Mouse (Mus musculus) gastrocnemius, adult 18-20 months (tissue): Measurements from ENCODE around the gene Bcl7c. TPM values are rescaled to one million over a fixed set of nuclear protein-coding genes. Genes with fewer than 3 reads are reported as not detected.
"Not testable (repeated sequence)": the region's sequence is repeated elsewhere in the genome, so short reads cannot be mapped to it uniquely, and the experiment has no call there.

ENCODE experiments used
- DNase-seq: peaks from one replicate; pipeline ENCODE4 v3.0.0; 2021; ENCODE audit warnings: low spot score
- total RNA-seq, 2 experiments: library from RNA; stranded (reverse); gene quantifications; 2 replicates each; pipeline ENCODE4 v1.2.3; 2021

The Bcl7c gene
- total RNA-seq, 2 experiments from 2014 or later = 26.2 to 37.9 TPM

DNA sequence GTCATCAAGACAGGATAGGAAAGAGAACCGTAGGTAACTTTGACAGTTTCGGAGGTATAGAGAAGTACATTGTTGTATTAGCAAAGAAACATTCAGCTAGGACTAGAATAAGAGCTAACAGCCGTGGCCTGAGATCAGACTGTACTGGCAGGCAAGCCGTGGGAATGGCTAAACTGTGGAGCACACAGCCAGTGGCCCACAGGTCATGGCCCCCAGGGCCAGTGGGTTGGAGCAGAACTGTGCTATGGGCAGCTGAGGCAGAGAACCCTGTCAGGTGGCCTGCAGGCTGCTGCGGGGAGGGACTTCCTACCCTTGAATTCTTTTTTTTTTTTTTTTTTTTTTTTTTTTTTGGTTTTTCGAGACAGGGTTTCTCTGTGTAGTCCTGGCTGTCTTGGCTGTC lies 59.5 kb downstream of the Bcl7c start:
- no peak for DNase-seq

- no peak for DNase-seq
Observed at GRCm38 (mm10) chr7:127648516-127649201, 60.1 kb downstream of the Bcl7c start.

DNA sequence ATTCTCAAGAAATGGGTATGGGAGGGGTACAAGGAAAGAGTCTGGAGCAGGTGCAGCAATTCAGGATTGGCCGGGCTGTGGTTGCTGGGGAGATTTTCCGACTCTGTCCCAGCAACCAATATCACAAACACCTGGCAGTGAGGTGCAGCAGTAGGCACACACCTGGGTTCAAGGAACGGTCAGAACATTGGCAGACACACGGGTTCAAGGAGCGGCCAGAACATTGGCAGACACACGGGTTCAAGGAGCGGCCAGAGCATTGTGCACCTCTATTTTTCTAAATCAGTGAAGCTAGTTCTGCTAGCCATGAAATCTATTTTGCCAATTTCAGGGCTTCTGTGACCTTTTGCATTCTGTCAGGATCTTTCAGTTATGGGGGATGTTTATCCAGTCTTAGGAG lies 61.2 kb downstream of the Bcl7c start:
- DNase-seq = not testable (repeated sequence)

DNA sequence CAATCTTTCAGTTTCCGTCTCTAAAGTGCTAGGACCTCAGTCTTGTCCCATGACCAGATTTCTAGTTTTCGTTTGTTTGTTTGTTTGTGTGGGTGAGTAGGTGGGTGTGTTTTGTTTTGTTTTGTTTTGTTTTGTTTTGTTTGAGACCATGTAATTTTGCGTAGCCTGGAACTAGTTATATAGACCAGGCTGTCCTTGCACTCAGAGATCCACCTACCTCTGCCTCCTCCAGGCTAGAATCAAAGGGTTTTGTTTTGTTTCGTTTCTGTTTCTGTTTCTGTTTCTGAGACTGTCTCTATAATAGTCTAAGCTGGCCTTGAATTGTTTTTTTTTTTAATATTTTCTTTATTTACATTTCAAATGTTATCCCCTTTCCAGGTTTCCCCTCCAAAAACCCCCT lies 62.4 kb downstream of the Bcl7c start:
- DNase-seq = no peak

- no peak for DNase-seq
Observed at GRCm38 (mm10) chr7:127642254-127642653, 66.5 kb downstream of the Bcl7c start.

DNA sequence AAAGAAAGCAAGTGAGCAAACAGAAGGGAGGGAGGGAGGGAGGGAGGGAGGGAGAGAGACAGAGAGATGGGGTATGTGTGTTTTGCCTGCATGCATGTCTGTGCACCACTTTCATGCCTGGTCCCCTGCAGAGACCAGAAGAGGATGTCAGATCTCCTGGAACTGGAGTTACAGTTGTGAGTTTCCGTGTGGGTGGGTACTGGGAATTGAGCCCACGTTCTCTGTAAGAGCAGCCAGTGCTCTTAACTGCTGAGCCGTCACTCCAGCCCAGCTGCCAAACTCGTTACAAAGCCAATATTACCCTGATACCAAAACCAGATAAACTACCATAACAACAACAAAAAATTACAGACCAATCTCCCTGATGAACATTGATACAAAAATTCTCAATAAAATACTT lies 67.5 kb downstream of the Bcl7c start:
- DNase-seq = no peak

GRCm38 (mm10) chr7:127636963-127637362 lies 71.8 kb downstream of the Bcl7c start:
- peak; percentile 75 for DNase-seq

- no peak for DNase-seq
Observed at GRCm38 (mm10) chr7:127631416-127631815, 77.3 kb downstream of the Bcl7c start.

GRCm38 (mm10) chr7:127628646-127629045 lies 80.1 kb downstream of the Bcl7c start:
- no peak for DNase-seq

DNA sequence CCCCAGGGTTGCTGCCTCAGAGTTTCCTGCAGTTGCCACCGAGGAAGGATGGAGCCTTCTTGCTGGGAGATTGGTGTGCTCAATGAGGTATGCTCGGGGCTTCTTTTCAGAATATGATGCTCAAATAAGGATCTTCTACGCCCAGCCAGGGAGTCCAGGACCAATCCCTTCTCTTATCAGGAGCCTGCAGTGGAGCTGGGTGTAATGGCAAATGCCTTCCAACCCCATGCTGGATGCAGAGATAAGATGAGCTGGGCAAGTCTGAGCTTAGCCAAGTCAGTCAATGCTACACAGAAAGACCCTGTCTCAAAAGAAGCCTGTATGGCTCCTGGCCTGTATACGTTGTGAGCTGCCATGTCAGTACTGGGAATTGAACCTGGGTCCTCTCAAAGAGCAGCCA lies 82.3 kb downstream of the Bcl7c start:
- DNase-seq = no peak

DNA sequence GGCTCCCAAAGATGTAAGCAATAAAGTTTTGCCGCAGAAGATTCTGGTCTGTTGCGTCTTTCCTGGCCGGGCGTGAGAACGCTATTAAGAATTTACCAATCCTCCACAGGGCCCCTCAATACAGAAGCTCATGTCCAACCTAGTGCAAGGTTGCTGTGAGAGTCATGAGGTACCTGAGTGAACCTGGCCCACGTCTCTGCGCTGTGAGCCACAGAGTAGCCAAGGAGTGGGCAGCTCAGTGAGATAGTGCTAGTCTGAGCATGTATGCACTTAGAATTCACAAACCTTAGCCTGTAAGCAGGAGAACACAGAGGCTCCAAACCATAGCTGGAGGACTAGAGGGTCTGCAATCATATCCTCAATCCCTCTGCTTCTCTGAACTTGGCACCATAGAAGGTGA lies 82.7 kb downstream of the Bcl7c start:
- no peak for DNase-seq

DNA sequence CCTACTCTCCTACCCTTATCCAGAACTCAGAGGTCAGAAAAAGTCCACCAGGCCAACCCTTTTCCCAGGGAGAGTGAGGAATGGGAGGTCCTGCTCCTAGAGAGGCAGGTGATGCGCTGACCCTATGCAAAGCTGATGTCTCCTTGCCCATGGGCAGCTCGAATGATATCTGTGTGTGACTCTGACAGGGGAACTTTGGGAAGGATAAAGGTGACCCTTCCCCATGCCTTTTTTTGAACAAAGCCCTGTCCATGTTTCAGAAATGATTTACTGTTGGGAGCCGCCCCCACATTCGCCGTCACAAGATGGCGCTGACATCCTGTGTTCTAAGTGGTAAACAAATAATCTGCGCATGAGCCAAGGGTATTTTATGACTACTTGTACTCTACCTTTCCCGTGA lies 90.3 kb downstream of the Bcl7c start:
- DNase-seq = not testable (repeated sequence)

DNA sequence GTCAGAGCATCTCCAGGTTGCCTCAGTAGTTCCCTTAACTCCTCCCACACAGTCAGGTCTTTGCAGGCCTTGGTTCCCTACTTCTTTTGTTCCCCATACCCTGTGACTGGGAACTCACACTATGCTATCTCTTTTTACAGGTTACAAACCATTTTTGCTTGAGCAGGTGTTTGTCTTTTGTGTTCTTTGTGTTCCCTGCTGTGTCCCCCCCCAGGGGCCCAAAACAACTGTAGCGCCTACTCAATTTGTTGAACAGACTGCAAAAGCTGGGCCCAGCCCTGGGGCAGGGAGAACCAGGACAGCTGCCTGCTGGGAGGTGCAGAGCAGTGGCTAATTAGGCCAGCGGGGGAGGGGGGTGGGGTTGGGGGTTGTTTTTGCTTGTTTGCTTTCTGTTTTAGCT lies 90.8 kb downstream of the Bcl7c start:
- no peak for DNase-seq

DNA sequence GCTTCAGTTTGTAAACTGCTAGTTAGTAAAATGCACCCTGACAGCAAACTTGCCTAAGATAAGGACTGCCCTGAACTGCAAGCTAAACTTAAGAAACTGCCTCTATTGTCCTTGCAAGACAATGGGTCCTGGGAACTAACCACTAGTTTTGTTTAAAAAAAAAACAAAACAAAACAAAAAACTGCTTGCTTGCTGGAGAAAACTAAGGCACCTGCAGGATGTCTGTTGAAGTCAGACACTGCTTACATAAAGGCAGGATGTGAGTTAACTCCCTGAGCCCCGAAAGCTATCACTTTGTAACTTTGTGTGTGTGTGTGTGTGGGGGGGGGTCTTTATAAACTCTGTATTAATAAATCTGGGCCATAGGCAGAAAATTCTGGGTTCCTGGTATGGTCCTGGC lies 91.9 kb downstream of the Bcl7c start:
- no peak for DNase-seq

GRCm38 (mm10) chr7:127616336-127616735 lies 92.4 kb downstream of the Bcl7c start:
- DNase-seq = no peak

GRCm38 (mm10) chr7:127614891-127615843 lies 93.6 kb downstream of the Bcl7c start, which contains the start of gene Zfp629:
Gene Zfp629 (minus strand): TSS chr7:127615797.
- peak; percentile 76 for DNase-seq

DNA sequence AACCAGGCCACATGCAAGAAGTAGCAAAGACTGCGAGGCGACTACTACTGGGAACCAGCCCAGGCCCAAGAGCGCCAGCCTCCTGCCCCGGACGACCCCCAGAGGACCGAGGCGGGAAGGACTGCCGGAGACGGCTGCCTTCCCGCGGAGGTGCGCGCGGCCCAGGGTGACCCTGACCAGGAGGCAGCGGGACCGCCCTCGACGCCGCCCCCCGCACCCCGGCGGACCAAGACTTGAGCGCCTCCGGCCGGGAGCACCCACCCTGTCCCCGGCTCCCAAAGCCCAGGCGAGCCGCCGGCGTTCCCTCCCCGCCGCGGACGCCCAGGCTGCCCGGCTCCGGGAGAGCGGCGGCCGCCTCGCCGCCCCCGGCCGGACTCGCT lies 94.2 kb downstream of the Bcl7c start:
- DNase-seq = peak; percentile 28

- DNase-seq = peak; percentile 0
Observed at GRCm38 (mm10) chr7:127614091-127614490, 94.6 kb downstream of the Bcl7c start.

DNA sequence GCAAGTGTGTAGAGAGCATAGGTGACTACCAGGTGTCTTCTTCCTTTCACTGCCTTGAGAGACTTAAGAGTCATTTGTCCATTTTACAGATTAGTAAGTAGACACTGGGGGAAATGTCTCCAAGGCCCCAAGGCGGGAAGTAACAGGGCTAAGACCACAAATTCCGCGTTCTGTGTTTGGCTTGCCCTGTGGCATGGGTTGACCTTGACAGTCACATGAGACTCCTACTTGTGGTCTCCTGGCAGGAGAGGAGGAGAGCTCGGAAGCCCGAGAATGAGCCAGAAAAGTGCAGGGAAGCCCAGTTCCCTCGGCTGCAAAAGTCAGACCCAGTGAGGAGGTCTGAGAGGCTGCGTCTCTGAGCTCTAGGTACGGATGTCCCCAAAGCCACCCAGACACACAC lies 95.2 kb downstream of the Bcl7c start:
- no peak for DNase-seq

DNA sequence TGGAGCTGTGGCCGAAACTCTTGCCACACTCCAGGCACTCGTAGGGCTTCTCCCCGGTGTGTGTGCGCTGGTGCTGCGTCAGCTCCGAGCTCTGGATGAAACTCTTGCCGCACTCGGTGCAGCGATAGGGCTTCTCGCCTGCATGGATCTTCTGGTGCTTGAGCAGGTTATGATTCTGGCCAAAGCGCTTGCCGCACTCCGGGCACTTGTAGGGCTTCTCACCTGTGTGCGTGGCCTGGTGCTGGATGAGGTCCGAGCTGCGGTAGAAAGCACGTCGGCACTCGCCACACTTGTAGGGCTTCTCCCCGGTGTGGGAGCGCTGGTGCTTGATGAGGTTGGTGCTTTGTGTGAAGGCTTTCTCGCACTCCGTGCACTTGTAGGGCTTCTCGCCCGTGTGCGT lies 97.2 kb downstream of the Bcl7c start:
- no peak for DNase-seq
